Mouse (Mus musculus): ENCODE results near the gene Zmym4.

The Zmym4 gene

DNA sequence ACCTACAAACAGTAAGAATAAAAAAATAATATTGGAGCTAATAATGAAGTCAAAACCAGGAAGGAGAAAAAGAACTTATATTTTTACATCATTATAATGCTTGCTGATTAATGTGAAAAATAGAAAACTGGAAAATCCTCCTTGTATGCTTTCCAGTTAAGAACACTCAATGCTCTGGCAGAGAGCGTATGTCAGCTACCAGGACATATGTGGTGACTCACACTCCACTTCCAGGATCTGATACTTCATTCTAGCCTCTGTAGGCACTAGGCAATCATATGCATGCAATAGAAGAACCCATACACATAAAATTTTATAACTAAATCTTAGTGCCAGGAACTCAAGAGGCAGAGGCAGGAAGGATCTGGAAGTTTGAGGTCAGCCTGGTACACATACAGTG is 40.2 kb downstream of the Zmym4 start:
- no peak for DNase-seq

- DNase-seq: no peak
These were observed 78.1 kb downstream of the Zmym4 start for GRCm38 (mm10) chr4:126889879-126890278.

DNA sequence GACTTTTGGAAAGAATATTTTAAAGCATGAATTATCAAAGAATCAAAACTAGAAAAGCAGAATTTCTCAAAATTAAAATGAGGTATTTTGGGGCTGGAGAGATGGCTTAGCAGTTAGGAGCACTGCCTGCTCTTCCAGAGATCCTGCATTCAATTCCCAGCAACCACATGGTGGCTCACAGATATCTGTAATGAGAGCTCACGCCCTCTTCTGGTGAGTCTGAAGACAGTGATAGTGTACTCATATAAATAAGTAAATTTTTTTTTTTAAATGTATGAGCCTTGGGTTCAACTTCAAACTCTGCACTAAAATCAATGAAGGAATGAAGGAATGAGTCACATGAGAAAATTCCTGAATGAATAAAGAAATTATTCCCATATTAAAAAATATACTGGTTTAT is 82.0 kb downstream of the Zmym4 start:
- no peak for DNase-seq

DNA sequence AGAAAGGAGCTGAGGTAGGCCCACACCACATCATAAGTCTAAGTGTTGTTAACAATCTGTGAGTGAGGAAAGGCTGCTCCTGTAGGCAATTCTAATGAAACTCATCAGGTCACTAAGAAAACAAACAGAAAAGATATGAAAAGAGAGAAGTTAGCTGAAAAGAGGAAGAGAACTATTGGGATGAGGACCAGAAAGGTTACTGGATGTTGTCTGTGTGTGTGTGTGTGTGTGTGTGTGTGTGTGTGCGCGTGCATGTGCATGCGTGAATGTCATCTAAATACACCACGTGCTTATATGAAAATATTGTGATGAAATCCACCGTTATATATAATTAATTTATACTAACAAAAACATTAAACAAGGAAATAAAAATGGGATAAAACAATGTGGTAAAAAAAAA is 84.3 kb downstream of the Zmym4 start:
- no peak for DNase-seq

- DNase-seq: no peak
These were observed 88.2 kb downstream of the Zmym4 start for GRCm38 (mm10) chr4:126879560-126880275.

GRCm38 (mm10) chr4:126872717-126873116 is 95.2 kb downstream of the Zmym4 start:
- no peak for DNase-seq

DNA sequence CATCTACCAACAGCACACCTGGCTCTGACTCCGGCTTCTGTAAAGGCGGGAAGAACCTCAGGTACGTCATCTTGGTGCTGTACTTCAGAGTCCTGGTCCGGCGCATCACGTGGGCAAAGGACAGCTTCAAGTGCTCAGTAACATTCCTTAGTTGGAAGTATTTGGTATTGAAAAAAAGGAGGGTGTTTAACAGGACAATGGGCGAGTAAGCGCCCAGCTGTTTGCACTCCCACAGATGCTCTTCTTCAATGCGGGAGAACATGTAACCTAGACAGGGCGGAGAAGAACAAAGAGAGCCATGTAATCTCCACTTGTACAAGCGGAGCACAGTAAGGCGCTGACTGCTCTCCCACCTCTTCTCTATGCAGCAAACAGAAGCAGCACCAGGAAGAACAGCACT is 99.2 kb downstream of the Zmym4 start:
- no peak for DNase-seq

GRCm38 (mm10) chr4:126861514-126862266 is 106.2 kb downstream of the Zmym4 start:
- DNase-seq: no peak

GRCm38 (mm10) chr4:126860268-126860986 is 107.5 kb downstream of the Zmym4 start:
- no peak for DNase-seq

DNA sequence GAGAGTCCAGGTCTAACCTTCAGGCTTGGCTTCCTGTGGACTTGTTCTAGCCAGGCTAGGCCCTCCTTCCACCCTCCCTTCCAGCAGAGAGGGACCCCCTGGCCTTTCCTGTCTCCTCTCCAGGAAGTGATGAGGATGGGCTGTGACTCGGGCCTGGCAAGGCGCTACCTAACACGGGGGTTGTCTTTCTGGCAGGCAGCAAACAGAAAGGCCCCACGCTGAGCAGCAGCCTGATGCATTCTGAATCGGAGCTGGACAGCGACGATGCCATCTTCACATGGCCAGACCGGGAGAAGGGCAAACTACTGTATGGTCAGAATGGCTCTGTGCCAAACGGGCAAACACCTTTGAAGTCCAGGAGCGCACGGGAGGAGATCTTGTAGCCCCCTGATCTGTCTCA is 115.0 kb downstream of the Zmym4 start:
- no peak for DNase-seq

DNA sequence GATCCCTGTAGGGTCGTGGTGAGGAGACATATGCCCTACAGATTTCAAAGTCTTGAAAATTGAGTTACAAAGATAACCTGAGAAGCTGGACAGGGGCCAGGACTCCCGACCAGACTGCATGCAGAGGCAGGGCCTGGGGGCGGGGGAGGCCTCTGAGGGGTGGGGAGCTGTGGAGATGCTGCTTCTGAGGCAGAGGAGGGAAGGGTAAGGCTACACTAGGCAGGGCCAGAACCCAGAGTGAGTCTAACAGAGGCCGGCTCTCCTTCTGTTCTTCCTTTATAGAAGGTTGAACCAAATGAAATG is 117.2 kb downstream of the Zmym4 start:
- DNase-seq: no peak

DNA sequence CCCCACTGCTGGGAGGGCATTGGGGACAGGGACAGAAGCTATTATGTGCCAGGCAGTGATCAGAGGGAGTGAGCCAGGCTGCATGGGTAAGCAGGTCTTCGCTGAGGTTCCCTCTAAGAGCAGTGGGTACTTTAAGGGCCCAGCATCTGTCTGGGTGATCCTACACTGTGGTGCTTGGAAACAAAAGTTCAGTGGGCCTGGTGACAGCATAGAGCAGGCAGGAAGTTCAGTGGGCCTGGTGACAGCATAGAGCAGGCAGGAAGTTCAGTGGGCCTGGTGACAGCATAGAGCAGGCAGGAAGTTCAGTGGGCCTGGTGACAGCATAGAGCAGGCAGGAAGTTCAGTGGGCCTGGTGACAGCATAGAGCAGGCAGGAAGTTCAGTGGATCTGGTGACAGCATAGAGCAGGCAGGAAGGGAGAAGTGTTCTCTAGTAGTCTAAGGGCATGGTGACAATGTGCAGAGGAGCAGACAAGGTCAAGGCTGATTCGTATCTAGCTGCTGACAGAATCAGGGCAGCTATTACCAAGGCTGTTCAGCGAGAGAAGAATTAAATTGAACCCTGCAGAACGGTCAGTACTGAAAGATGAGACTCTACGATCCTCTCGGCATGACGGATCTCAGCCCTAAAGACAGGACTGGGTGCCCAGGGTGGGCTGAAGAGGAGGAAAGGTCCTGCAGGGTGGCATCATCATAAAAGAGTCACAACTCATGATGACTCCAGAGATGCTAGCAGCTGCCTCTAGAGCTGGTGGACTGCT is 117.7 kb downstream of the Zmym4 start:
- DNase-seq: no peak

GRCm38 (mm10) chr4:126846971-126847370 is 121.0 kb downstream of the Zmym4 start:
- no peak for DNase-seq

DNA sequence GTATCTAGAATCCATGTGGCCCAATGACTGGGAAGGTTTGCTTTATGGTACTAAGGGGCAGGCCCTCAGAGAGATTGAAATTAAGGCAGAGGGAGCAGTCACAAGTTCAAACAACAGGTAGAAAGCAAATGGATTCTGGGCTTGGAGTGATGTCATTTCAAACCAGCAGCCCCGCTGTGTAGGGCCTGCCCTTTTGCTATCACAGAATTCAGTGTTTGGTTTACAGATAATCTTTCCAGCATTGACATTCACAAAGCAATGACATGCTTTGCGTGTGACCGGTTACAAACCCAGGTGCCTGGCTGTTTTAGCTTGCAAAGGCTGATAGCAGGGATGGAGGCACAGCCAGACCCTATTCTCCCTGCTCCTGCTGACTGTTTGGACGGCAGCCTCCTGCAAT is 122.3 kb downstream of the Zmym4 start:
- no peak for DNase-seq

DNA sequence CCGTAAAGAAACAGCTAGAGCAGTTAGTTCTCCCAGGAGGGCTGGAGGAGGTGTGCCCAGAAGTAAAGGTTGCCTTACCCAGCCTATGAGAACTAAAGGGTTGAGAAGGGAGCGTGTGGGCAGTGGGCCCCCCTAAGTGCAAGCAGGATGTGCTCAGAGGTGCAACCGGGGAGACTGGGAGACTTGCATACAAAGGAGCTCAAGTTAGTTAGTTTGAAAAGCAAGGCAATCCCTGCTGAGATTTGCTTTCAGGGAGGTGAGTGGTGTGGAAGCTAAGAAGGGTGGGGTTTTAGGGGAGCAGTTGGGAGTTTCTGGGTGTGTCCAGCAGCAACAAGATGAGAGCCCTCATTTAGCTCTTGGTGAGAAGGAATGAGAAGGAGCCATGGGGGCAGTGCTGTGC is 125.0 kb downstream of the Zmym4 start:
- no peak for DNase-seq

DNA sequence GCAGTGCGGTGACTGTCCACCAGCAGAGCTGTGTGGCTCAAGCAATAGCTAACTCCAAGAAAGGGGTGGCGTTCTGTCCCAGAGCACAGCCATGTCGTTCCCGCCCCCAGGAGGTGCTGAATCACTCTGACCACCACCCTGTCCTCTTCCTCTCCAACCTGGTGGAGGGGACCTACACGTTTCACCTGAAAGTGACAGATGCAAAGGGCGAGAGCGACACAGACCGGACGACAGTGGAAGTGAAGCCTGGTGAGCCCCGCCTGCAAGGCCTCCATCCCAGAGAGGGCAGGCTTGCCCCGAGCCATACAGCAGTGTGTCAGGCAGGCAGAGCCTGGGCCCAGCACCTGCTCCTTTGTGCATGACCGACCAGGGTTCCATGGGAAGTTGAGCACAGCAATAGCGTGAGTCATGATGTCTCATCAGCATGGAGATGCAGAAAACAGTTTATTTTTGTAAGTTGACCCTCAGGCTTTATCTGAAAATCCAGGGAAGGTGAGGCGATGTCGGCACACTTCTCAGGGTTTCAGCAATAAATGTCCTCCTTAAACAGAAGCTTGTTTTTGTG is 126.9 kb downstream of the Zmym4 start:
- no peak for DNase-seq

DNA sequence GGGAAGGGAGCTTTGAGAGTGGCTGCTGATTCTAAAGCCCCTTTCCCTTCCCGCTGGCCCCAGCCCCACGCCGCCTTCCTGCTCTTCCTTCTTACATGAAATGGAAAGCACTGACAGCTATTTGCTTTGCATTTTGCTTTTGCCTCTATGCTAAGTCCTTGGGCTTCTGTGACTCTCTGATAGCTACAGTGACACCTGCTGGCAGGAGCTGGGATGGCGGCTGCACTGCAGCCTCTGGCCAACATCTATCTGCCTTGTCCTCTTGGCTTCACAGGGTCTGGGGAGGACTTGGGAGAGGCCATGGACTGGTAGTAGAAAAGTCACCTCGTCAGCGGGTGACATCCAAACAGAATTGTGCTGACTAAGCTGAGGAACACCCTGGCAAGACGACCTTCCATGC is 128.1 kb downstream of the Zmym4 start:
- peak; percentile 56 to 86 for DNase-seq

DNA sequence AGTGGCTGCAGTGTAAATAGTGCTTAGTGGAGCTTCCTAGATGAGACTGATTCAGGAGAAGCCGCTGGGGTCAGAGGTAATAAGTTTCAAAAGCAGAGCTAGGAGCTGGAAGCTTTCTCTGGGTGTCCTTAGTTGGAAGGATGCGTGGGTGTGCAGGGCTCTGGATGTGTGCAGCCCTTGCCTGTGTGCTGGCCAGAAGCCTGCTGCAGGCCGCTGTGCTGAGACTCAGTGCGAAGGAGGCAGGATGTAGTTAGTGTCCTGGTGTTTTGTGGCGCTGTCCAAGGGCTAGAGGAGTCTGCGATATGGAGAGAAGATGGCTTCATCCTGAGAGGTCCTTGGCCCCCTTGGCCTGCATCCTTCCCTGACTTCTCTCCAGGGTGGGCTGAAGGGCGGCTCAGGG is 129.1 kb downstream of the Zmym4 start:
- no peak for DNase-seq

GRCm38 (mm10) chr4:126831122-126831521 is 136.8 kb downstream of the Zmym4 start:
- no peak for DNase-seq

- DNase-seq: no peak
These were observed 144.0 kb downstream of the Zmym4 start for GRCm38 (mm10) chr4:126823917-126824316.

DNA sequence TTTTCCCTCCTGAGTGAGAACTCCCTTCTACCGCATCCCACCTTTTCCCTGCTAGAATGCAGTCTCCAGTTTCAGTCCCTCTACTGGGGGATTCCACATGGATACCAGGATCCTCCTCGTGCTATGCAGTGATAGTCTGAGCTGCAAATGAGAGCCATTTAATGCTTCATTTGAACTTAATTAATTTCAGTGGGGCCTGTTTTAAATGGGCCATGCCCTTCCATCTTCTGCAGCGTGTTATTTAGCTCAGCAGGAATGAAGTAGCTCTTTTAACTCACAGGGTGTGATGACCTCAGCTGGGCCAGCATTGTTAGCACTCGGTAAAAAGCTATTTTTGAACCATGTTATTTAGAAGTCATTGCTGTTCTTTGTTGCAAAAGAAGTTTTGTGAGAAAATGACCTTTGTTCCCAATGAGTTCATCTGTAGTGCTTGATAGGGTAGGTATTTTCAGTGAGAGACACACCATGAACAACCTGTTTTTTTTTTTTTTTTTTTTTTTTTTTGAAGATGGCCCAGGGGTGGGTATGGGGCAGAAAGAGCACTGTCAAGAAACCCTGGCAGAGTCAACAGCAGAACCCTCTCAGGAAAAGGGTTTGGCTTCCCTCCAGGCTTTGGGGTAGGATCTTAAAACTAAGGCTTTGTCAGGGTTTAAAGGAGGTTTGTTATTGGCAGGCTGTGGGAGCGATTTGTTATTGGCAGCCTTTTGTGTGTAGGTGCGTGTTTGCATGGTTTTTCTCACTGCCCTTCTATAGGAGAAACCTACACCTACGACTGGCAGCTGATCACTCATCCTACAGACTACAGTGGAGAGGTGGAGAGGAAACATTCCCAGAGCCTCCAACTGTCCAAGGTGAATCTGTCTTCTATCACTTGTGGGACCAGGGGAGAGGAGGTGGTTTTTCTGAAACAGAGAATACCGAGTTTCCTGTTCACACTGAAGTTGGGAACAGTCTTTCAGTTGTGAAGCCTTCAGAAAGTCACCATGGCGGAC is 144.7 kb downstream of the Zmym4 start:
- no peak for DNase-seq

DNA sequence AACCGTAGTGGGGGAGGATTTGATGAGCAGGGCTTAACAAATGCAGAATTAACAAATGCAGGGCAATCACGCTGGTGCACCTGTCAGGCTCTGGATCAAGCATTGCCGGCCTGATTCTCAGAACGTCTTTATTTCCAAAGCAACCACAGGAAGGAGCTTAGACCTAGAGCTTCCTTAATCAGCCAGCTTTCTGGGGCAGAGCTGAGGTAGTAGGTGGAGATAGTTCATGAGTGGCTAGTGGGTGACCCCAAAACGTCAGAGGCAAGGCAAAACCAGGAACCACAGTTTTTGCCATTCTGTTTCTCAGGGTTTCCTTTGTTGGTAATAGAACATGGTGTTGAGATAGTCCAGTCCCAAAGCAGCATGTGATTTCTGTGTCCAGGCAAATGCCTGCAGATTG is 153.1 kb downstream of the Zmym4 start:
- DNase-seq: no peak

All from kidney, adult 8-10 months (tissue).